Mouse (Mus musculus) stomach, embryonic 14.5 days (tissue): ENCODE results near the gene Slain2. TPM values are rescaled to one million over a fixed set of nuclear protein-coding genes. Genes with fewer than 3 reads are reported as not detected.
"Not testable (repeated sequence)": the region's sequence is repeated elsewhere in the genome, so short reads cannot be mapped to it uniquely, and the experiment has no call there.

Source experiments
- ATAC-seq: fragments of 200-750 bp; cut with Nextera tagmentation; 2 replicates; pipeline ENCODE4 v1.8.0; 2017; ENCODE audit warnings: low read depth, moderate TSS enrichment; ENCODE audit not compliant: insufficient number of reproducible peaks, insufficient read depth, low FRiP score
- H3K27ac ChIP-seq: fragments of 300-500 bp; sonication (generic); 2 replicates; pipeline ENCODE4 v1.5.1; 2014; ENCODE audit warnings: mild to moderate bottlenecking, low read length, moderate library complexity, mixed read lengths
- H3K27me3 ChIP-seq: fragments of 300-500 bp; sonication (generic); 2 replicates; pipeline ENCODE4 v1.6.1; 2014; ENCODE audit warnings: low read length, control low read depth, mixed read lengths; ENCODE audit not compliant: control insufficient read depth, insufficient read depth
- H3K36me3 ChIP-seq: fragments of 300-500 bp; sonication (generic); 2 replicates; pipeline ENCODE4 v1.6.1; 2014; ENCODE audit warnings: mild to moderate bottlenecking, control low read depth, low read length, moderate library complexity, mixed read lengths; ENCODE audit not compliant: control insufficient read depth, insufficient read depth
- H3K4me1 ChIP-seq: fragments of 300-500 bp; sonication (generic); 2 replicates; pipeline ENCODE4 v1.6.1; 2014; ENCODE audit warnings: low read length, control low read depth, mixed read lengths; ENCODE audit not compliant: control insufficient read depth, insufficient read depth
- H3K4me2 ChIP-seq: fragments of 300-500 bp; sonication (generic); replicated peaks from 2 replicates; pipeline ENCODE4 v1.6.1; 2014; ENCODE audit warnings: low read depth, low read length, control low read depth
- H3K4me3 ChIP-seq: fragments of 300-500 bp; sonication (generic); 2 replicates; pipeline ENCODE4 v1.5.1; 2014; ENCODE audit warnings: low read depth, low read length, control low read depth
- H3K9ac ChIP-seq: fragments of 300-500 bp; sonication (generic); replicated peaks from 2 replicates; pipeline ENCODE4 v1.6.1; 2014; ENCODE audit warnings: low read depth, mild to moderate bottlenecking, control low read depth, low read length, moderate library complexity, mixed read lengths
- H3K9me3 ChIP-seq: fragments of 300-500 bp; sonication (generic); 2 replicates; pipeline ENCODE4 v1.6.1; 2016; ENCODE audit warnings: low read depth, low read length, control low read depth; ENCODE audit not compliant: control insufficient read depth
- WGBS: fragments of 180-500 bp; shearing (Covaris S2); extraction: QIAGEN DNeasy Blood & Tissue Kit; methylation state at CpG from one replicate; pipeline ENCODE4 v1.1.7; 2014; 5-methylcytosine and 5-hydroxymethylcytosine counted together
- polyA plus RNA-seq: library from polyadenylated mRNA; unstranded; fragments of >200 nt; fragmentation: Nextera tagmentation; extraction: Ambion mirVana; gene quantifications from 2 replicates; pipeline ENCODE4 v1.2.1, GENCODE M21; 2014

Slain2 gene
- polyA plus RNA-seq, 1 experiment from 2014 or later: 22.6 TPM

DNA sequence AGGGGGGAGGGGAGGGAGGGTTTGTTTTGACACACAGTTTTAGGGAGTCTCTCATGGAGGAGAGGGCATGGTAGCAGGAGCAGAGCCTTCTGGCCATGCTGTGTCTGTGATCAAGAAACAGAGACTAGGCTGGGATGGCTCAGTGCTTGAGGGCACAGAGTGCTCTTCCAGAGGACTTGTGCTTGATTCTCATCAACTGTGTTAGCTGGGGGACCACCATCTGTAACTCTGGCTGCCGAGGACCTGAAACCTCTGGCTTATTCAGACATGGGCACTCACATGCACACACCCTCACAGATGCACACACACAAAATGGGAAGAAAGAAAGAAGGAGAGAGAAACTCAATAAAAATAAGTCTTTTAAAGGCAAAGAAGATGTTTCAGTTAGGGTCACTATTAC lies 84.4 kb downstream of the Slain2 start:
- not testable (repeated sequence) for H3K9me3 ChIP-seq, H3K4me2 ChIP-seq, H3K4me3 ChIP-seq, ATAC-seq, H3K27me3 ChIP-seq, H3K27ac ChIP-seq, H3K4me1 ChIP-seq, H3K36me3 ChIP-seq, H3K9ac ChIP-seq
- 72% methylated on average over 1 of the region's 1 CpGs for WGBS

- no peak overlapping the region for H3K9ac ChIP-seq
- 75% methylated on average over 5 of the region's 5 CpGs for WGBS
- no peak overlapping the region for H3K27ac ChIP-seq
- no peaks in the 10 kb centered on the region for H3K9me3 ChIP-seq
- H3K36me3 ChIP-seq: no peaks in the 10 kb centered on the region
- H3K4me3 ChIP-seq: no peak overlapping the region
- no peaks in the 10 kb centered on the region for H3K4me1 ChIP-seq
- peaks cover 13% of the 10 kb centered on the region; the same call in 1 of the 2 replicates for H3K27me3 ChIP-seq
- ATAC-seq: no peak
- H3K4me2 ChIP-seq: no peak overlapping the region
Observed at GRCm38 (mm10) chr5:73004046-73004445, 89.9 kb downstream of the Slain2 start.

DNA sequence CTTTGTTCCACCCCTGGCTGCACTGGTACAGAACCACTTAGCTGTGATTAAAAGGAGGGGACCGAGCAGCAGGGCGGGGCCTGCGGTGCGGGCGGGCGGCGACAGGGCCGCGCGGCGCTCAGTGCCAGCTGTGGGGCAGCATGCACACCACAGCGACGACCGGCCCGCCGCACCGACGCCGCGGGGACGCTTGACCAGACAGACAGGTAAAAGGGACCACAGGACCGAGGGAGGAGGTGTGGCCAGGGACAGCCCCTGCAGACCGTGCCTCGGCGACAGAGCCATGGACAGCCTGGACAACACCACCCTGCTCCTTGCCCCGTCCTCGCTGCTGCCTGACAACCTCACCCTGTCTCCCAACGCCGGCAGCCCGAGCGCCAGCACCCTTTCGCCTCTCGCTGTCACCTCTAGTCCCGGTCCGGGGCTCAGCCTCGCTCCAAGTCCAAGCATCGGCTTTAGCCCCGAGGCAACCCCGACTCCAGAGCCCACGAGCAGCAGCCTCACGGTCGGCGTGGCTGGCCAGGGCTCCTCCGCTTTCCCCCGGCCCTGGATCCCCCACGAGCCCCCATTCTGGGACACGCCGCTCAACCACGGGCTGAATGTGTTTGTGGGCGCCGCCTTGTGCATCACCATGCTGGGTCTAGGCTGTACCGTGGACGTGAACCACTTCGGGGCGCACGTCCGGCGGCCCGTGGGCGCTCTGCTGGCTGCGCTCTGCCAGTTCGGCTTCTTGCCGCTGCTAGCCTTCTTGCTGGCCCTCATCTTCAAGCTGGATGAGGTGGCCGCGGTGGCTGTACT lies 92.9 kb downstream of the Slain2 start, which contains the start of gene Slc10a4:
Slc10a4 (plus strand) TSS at position 100 of the 798 bp plus-strand sequence.
- no peaks in the 10 kb centered on the region for H3K4me1 ChIP-seq
- H3K9me3 ChIP-seq: no peaks in the 10 kb centered on the region
- no peak within 1 kb of the TSS for H3K9ac ChIP-seq
- H3K27me3 ChIP-seq: peaks cover 13% of the 10 kb centered on the region; the same call in 1 of the 2 replicates
- peak within 1 kb of the TSS; percentile 35 for H3K4me3 ChIP-seq
- WGBS: 10% methylated on average over 64 of the region's 65 CpGs
- H3K27ac ChIP-seq: no peak within 1 kb of the TSS
- no peaks in the 10 kb centered on the region for H3K36me3 ChIP-seq
- H3K4me2 ChIP-seq: peak within 1 kb of the TSS; percentile 60
- peak; percentile 65; the same call in 1 of the 2 replicates for ATAC-seq

DNA sequence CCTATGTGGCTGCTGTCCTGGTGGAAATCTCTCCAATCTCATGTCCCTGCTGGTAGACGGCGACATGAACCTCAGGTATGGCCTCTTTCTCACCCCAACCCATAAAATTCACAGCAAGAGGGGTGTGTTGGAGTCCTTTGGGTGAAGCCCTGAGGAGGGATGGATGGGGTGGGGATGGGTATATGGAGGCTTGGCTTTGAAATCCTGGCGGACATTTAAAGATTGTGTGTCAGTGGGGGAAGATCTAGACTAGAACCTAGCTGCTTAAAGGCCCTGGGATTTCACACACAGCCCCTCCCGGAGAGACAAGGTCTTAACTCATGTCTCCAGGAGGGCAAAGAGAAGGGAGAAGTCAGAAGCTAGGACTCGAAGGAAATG lies 93.5 kb downstream of the Slain2 start:
- Histone ChIP-seq H3K36me3 (no peaks in the 10 kb centered on the region), H3K9ac (no peak overlapping the region), H3K9me3 (no peaks in the 10 kb centered on the region), H3K4me1 (no peaks in the 10 kb centered on the region), H3K27me3 (peaks cover 13% of the 10 kb centered on the region; the same call in 1 of the 2 replicates), H3K27ac (no peak overlapping the region), H3K4me2 (peak overlapping the region; percentile 60), H3K4me3 (peak overlapping the region; percentile 35; the same call in 1 of the 2 replicates)
- no peak for ATAC-seq
- WGBS: 36% methylated on average over 5 of the region's 5 CpGs

- WGBS: 37% methylated on average over 8 of the region's 8 CpGs
- ATAC-seq, H3K4me3 ChIP-seq, H3K9me3 ChIP-seq, H3K4me2 ChIP-seq, H3K36me3 ChIP-seq, H3K9ac ChIP-seq, H3K27ac ChIP-seq, H3K4me1 ChIP-seq: not testable (repeated sequence)
- H3K27me3 ChIP-seq: peaks cover 13% of the 10 kb centered on the region; the same call in 1 of the 2 replicates
Observed at GRCm38 (mm10) chr5:73008230-73008629, 94.1 kb downstream of the Slain2 start.

DNA sequence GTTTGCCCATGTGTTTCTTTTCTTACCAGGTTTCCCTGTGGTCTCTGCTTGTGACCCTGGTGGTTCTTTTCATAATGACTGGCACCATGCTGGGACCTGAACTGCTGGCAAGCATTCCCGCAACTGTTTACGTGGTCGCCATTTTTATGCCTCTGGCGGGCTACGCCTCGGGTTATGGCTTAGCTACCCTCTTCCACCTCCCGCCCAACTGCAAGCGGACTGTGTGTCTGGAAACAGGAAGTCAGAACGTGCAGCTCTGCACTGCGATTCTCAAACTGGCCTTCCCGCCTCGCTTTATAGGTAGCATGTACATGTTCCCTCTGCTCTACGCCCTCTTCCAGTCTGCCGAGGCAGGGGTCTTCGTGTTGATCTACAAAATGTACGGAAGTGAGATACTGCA lies 97.7 kb downstream of the Slain2 start:
- ATAC-seq, H3K4me3 ChIP-seq, H3K9ac ChIP-seq, H3K4me2 ChIP-seq, H3K9me3 ChIP-seq, H3K27me3 ChIP-seq, H3K4me1 ChIP-seq, H3K36me3 ChIP-seq, H3K27ac ChIP-seq: not testable (repeated sequence)
- WGBS: 95% methylated on average over 15 of the region's 16 CpGs

GRCm38 (mm10) chr5:73012884-73013610 lies 98.9 kb downstream of the Slain2 start:
- not testable (repeated sequence) for H3K9me3 ChIP-seq, H3K27ac ChIP-seq, H3K27me3 ChIP-seq, ATAC-seq, H3K4me1 ChIP-seq, H3K36me3 ChIP-seq, H3K9ac ChIP-seq
- 22% methylated on average over 23 of the region's 27 CpGs for WGBS
- Histone ChIP-seq H3K4me3 (peak overlapping the region; percentile 29; the same call in 1 of the 2 replicates), H3K4me2 (peak overlapping the region; percentile 56)

- H3K36me3 ChIP-seq, H3K9ac ChIP-seq, ATAC-seq, H3K4me1 ChIP-seq, H3K27me3 ChIP-seq, H3K9me3 ChIP-seq, H3K27ac ChIP-seq: not testable (repeated sequence)
- peak overlapping the region; percentile 56 for H3K4me2 ChIP-seq
- WGBS: 3% methylated on average over 43 of the region's 65 CpGs
- peak overlapping the region; percentile 29; the same call in 1 of the 2 replicates for H3K4me3 ChIP-seq
Observed at GRCm38 (mm10) chr5:73013611-73014287, 99.6 kb downstream of the Slain2 start.
